Mouse (Mus musculus) heart, postnatal 0 days (tissue): ENCODE data around the gene Tgfbr3.

ENCODE experiments used
- CTCF ChIP-seq: IDR thresholded peaks from 2 replicates; pipeline ENCODE4 v1.5.1; 2016; ENCODE audit warnings: antibody characterized with exemption, control low read depth, low read depth
- EP300 ChIP-seq: IDR thresholded peaks from 2 replicates; pipeline ENCODE4 v1.6.1; 2016; ENCODE audit warnings: antibody characterized with exemption, low read depth

GRCm38 (mm10) chr5:107288427-107289233 is 799 bp downstream of the Tgfbr3 start:
- TF ChIP-seq CTCF (no peak), EP300 (no peak)
